Mouse (Mus musculus): ENCODE results near the gene Zhx3. TPM values are rescaled to one million over a fixed set of nuclear protein-coding genes. Genes with fewer than 3 reads are reported as not detected.

Zhx3 gene
- total and polyA plus RNA-seq, 3 experiments, result 7.9 to 36.8 (median 36.7) TPM

DNA sequence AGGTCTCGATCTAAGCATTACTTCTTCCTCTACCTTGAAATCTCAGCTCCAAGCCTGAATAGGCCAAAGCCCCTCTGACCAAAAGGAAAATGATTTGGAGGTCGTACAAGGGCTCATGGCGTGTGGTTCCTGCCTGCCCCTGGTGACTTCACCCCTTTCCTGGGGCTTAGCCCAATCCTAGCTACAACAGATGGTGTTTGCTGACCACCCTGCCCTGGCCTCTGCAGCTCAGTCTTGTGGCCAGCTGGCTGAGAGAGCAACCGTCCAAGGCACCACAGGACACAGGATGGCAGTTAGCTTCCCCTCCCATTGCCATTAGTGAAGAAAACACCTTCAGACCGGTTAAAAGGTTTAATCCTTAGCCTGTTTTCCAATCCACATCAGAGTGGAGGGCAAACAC, 33.3 kb upstream of the Zhx3 start:
- 76% methylated on average over 5 of the region's 5 CpGs for whole genome bisulfite sequencing
- Histone ChIP-seq H3K9ac (ENCODE audit: low read depth, low read length) (no peak overlapping the region), H3K36me3 (ENCODE audit: control insufficient read depth, insufficient read depth, low read length) (no peaks in the 10 kb centered on the region), H3K27ac (no peak overlapping the region), H3K4me3 (no peak overlapping the region), H3K4me1 (ENCODE audit: control insufficient read depth, insufficient read depth, low read length) (no peaks in the 10 kb centered on the region), H3K79me2 (replicated peaks; ENCODE audit: control insufficient read depth, insufficient read depth, low read length) (no peaks in the 10 kb centered on the region), H3K27me3 (ENCODE audit: control insufficient read depth, insufficient read depth, low read length) (no peaks in the 10 kb centered on the region)
- no peak for DNase-seq
- intact Hi-C loops (cut with DNase I), result no loop called here
- TF ChIP-seq CTCF (IDR thresholded peaks at IDR 0.05) (no peak), POLR2A (IDR thresholded peaks at IDR 0.05; ENCODE audit: insufficient read depth, low read depth, low read length) (no peak), EP300 (IDR thresholded peaks at IDR 0.05; ENCODE audit: insufficient read depth, low read depth, low read length) (no peak)

DNA sequence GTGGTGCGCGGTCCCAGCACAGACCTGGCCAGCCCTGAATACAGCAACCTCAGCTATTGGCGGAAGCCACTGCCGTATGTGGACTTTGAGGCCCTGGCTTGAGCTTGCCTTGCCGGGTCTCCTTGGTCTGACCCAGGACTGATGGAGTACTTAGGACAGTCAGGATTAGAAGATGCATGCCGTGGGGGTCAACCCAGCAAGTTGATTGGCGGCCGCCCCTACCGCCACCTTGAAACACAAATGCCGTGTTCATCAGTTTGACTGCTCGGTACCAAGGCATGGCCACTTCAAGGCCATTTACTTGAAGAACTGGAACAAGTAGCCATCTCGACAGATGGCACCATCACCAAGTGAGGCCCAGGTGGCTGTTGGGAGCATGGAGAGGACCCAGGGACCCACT, 32.5 kb upstream of the Zhx3 start:
- intact Hi-C loops (cut with DNase I), result no loop called here
- 95% methylated on average over 12 of the region's 12 CpGs for WGBS

DNA sequence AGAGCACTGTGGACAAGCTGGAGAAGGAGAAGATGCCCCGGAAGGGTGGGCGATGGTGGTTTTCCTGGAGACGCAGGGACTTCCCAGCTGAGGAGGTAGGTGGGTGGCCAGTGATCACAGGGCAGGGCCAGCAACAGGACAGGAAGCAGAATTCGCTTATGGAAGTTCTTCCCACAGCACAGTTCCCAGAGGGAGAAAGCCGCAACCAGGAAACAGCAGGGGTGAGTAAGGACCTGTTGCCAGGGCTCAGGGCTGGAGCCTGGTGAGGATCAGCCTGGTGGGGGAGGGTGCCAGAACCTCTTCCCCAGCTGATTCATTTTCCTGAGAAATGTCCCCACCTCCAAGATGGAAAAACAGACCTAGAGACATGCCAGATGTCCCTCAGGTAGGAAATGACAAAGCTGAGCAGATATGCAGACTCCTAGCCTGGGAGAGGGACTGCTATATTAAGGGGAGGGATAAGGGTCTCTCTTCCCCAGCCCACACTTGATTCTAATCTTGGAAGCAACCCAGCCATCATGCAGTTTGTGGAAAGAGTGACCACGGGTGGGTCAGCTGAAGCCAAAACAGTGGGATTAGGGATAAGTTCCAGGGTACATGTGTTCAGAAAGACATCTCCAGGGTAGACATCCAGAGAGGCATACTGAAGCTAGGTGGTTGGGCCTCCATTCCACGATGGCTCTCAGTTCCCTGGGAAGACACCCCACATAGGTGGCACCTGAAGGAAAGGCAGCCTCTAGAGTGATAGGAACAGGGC, 29.0 kb upstream of the Zhx3 start:
- Histone ChIP-seq H3K27ac (no peak overlapping the region), H3K4me1 (ENCODE audit: control insufficient read depth, insufficient read depth, low read length) (no peaks in the 10 kb centered on the region), H3K79me2 (replicated peaks; ENCODE audit: control insufficient read depth, insufficient read depth, low read length) (no peaks in the 10 kb centered on the region), H3K4me3 (no peak overlapping the region), H3K27me3 (ENCODE audit: control insufficient read depth, insufficient read depth, low read length) (no peaks in the 10 kb centered on the region), H3K9ac (ENCODE audit: low read depth, low read length) (no peak overlapping the region), H3K36me3 (ENCODE audit: control insufficient read depth, insufficient read depth, low read length) (no peaks in the 10 kb centered on the region)
- 33% methylated on average over 7 of the region's 7 CpGs for WGBS
- intact Hi-C loops (cut with DNase I), result no loop called here
- no peak for TF ChIP-seq EP300 (IDR thresholded peaks at IDR 0.05; ENCODE audit: insufficient read depth, low read depth, low read length)
- DNase-seq, result peak in 1 of 2 experiments; percentile 15

More for the DNA sequence above, 32.5 kb upstream of the Zhx3 start:
- H3K36me3 ChIP-seq (ENCODE audit: control insufficient read depth, insufficient read depth, low read length), result no peaks in the 10 kb centered on the region
- no peak overlapping the region for H3K4me3 ChIP-seq
- TF ChIP-seq POLR2A (IDR thresholded peaks at IDR 0.05; ENCODE audit: insufficient read depth, low read depth, low read length) (no peak), CTCF (IDR thresholded peaks at IDR 0.05) (no peak), EP300 (IDR thresholded peaks at IDR 0.05; ENCODE audit: insufficient read depth, low read depth, low read length) (no peak)
- no peaks in the 10 kb centered on the region for H3K79me2 ChIP-seq (replicated peaks; ENCODE audit: control insufficient read depth, insufficient read depth, low read length)
- H3K27me3 ChIP-seq (ENCODE audit: control insufficient read depth, insufficient read depth, low read length), result no peaks in the 10 kb centered on the region
- DNase-seq, result no peak
- H3K27ac ChIP-seq, result no peak overlapping the region
- no peaks in the 10 kb centered on the region for H3K4me1 ChIP-seq (ENCODE audit: control insufficient read depth, insufficient read depth, low read length)
- H3K9ac ChIP-seq (ENCODE audit: low read depth, low read length), result no peak overlapping the region

DNA sequence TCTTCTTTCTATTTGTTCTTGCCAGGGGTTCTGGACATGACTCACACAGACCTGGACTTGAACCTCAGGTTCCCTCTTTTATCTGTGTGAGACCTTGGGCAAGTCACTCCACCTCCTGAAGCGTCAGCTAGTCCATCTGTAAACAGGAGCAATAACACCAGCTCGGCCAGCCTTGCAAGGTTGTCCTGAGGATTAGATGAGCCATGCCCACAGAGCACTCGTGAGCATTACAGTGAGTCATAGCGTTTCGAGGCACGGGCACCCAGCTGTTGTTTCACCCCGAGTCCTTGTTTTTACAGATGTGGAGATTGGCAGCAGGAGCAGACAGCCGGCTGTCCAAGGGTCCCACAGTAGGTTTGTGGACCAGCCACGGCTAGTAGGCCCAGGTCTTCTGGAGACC, 18.9 kb upstream of the Zhx3 start:
- no peaks in the 10 kb centered on the region for H3K36me3 ChIP-seq (ENCODE audit: control insufficient read depth, insufficient read depth, low read length)
- H3K27me3 ChIP-seq (ENCODE audit: control insufficient read depth, insufficient read depth, low read length), result no peaks in the 10 kb centered on the region
- H3K9ac ChIP-seq (ENCODE audit: low read depth, low read length), result no peak overlapping the region
- H3K79me2 ChIP-seq (replicated peaks; ENCODE audit: control insufficient read depth, insufficient read depth, low read length), result no peaks in the 10 kb centered on the region
- intact Hi-C loops (cut with DNase I), result loop anchor here (5.0 kb wide), 1 partner anchor 1474 kb away; no protein-coding TSS in a partner anchor
- H3K4me1 ChIP-seq (ENCODE audit: control insufficient read depth, insufficient read depth, low read length), result peaks cover 4% of the 10 kb centered on the region
- no peak for DNase-seq
- H3K27ac ChIP-seq, result no peak overlapping the region
- H3K4me3 ChIP-seq, result no peak overlapping the region
- whole genome bisulfite sequencing, result 84% methylated on average over 9 of the region's 9 CpGs
- TF ChIP-seq POLR2A (IDR thresholded peaks at IDR 0.05; ENCODE audit: insufficient read depth, low read depth, low read length) (no peak), EP300 (IDR thresholded peaks at IDR 0.05; ENCODE audit: insufficient read depth, low read depth, low read length) (no peak), CTCF (IDR thresholded peaks at IDR 0.05) (no peak)

DNA sequence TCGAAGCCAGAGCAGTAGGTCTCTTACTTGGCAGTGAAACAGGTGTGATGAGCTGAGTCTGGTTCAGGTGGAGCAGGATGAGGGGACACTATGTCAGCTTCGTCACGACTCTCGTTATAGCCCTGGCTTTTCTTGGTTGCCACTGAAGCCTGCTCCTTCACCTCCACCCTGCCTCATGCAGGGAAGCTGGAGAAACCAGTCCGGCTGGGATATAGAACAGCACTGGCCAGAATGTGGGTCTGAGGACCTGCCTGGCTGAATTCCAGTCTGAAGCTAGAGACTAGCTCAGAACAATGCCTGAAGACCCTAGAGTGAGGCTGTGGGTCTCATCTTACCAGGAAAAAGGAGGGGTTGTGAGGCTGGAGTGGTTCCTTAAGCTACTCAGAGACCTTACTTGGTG, 18.2 kb upstream of the Zhx3 start:
- Histone ChIP-seq H3K79me2 (replicated peaks; ENCODE audit: control insufficient read depth, insufficient read depth, low read length) (no peaks in the 10 kb centered on the region), H3K4me3 (no peak overlapping the region), H3K27ac (no peak overlapping the region), H3K27me3 (ENCODE audit: control insufficient read depth, insufficient read depth, low read length) (no peaks in the 10 kb centered on the region), H3K36me3 (ENCODE audit: control insufficient read depth, insufficient read depth, low read length) (no peaks in the 10 kb centered on the region), H3K9ac (ENCODE audit: low read depth, low read length) (no peak overlapping the region), H3K4me1 (ENCODE audit: control insufficient read depth, insufficient read depth, low read length) (peaks cover 4% of the 10 kb centered on the region)
- TF ChIP-seq POLR2A (IDR thresholded peaks at IDR 0.05; ENCODE audit: insufficient read depth, low read depth, low read length) (no peak), EP300 (IDR thresholded peaks at IDR 0.05; ENCODE audit: insufficient read depth, low read depth, low read length) (no peak), CTCF (IDR thresholded peaks at IDR 0.05) (no peak)
- 89% methylated on average over 5 of the region's 5 CpGs for WGBS
- DNase-seq, result no peak
- intact Hi-C loops (cut with DNase I), result loop anchor here (5.0 kb wide), 1 partner anchor 1474 kb away; no protein-coding TSS in a partner anchor

DNA sequence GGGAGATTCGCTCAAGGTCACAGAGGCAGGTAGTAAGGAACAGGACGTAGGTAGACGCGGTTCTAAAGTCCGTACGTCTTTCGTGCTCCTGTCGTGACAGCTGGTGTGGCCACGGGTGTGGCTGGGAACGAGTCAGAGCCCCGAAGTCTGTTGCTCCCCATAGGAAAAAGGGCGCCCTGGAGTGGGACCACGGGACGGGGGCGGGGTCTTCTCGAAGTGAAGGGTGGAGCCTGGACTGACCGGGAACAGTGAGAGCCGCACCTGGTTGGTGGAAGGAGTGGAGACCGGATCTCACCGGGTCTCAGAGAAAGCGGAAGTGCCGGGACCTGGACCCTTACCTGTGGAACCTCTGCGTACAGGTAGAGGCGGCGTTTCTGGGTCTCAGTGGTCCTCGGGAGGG, 15.1 kb upstream of the Zhx3 start:
- intact Hi-C loops (cut with DNase I), result loop anchor here (1.0 kb wide), 4 partner anchors 127 to 290 kb away; no protein-coding TSS in a partner anchor
- Histone ChIP-seq H3K27ac (no peak overlapping the region), H3K36me3 (ENCODE audit: control insufficient read depth, insufficient read depth, low read length) (peaks cover 14% of the 10 kb centered on the region), H3K9ac (ENCODE audit: low read depth, low read length) (peak overlapping the region; percentile 23; the same call in 1 of the 2 replicates), H3K4me1 (ENCODE audit: control insufficient read depth, insufficient read depth, low read length) (peaks cover 16% of the 10 kb centered on the region), H3K27me3 (ENCODE audit: control insufficient read depth, insufficient read depth, low read length) (no peaks in the 10 kb centered on the region), H3K4me3 (peak overlapping the region; percentile 50), H3K79me2 (replicated peaks; ENCODE audit: control insufficient read depth, insufficient read depth, low read length) (no peaks in the 10 kb centered on the region)
- 6% methylated on average over 26 of the region's 26 CpGs for WGBS
- no peak for TF ChIP-seq CTCF (IDR thresholded peaks at IDR 0.05)
- TF ChIP-seq EP300 (IDR thresholded peaks at IDR 0.05; ENCODE audit: insufficient read depth, low read depth, low read length), result no peak
- TF ChIP-seq POLR2A (IDR thresholded peaks at IDR 0.05; ENCODE audit: insufficient read depth, low read depth, low read length), result no peak
- peak in 1 of 2 experiments; percentile 23 for DNase-seq
